Mouse (Mus musculus) hindbrain, embryonic 15.5 days (tissue): ENCODE results near the gene Lrr1. TPM values are rescaled to one million over a fixed set of nuclear protein-coding genes. Genes with fewer than 3 reads are reported as not detected.

ENCODE experiments used
- ATAC-seq: fragments of 200-750 bp; cut with Nextera tagmentation; 2 replicates; pipeline ENCODE4 v1.8.0; 2017; ENCODE audit warnings: low read depth, moderate number of reproducible peaks, moderate TSS enrichment; ENCODE audit not compliant: low FRiP score
- H3K27ac ChIP-seq: fragments of 300-500 bp; sonication (generic); replicated peaks from 2 replicates; pipeline ENCODE4 v1.5.1; 2015; ENCODE audit warnings: mild to moderate bottlenecking, inconsistent platforms
- H3K27me3 ChIP-seq: fragments of 300-500 bp; sonication (generic); 2 replicates; pipeline ENCODE4 v1.6.1; 2015; ENCODE audit warnings: control low read depth, inconsistent platforms
- H3K36me3 ChIP-seq: fragments of 300-500 bp; sonication (generic); 2 replicates; pipeline ENCODE4 v1.6.1; 2015; ENCODE audit warnings: control low read depth, inconsistent platforms
- H3K4me1 ChIP-seq: fragments of 300-500 bp; sonication (generic); replicated peaks from 2 replicates; pipeline ENCODE4 v1.6.1; 2015; ENCODE audit warnings: control low read depth, inconsistent platforms
- H3K4me2 ChIP-seq: fragments of 300-500 bp; sonication (generic); 2 replicates; pipeline ENCODE4 v1.6.1; 2015; ENCODE audit warnings: moderate library complexity, mild to moderate bottlenecking, inconsistent platforms
- H3K4me3 ChIP-seq: fragments of 300-500 bp; sonication (generic); 2 replicates; pipeline ENCODE4 v1.5.1; 2015; ENCODE audit warnings: mild to moderate bottlenecking, inconsistent platforms
- H3K9ac ChIP-seq: fragments of 300-500 bp; sonication (generic); 2 replicates; pipeline ENCODE4 v1.6.1; 2015; ENCODE audit warnings: inconsistent platforms
- H3K9me3 ChIP-seq: fragments of 300-500 bp; sonication (generic); 2 replicates; pipeline ENCODE4 v1.6.1; 2016; ENCODE audit warnings: control low read depth, inconsistent platforms
- WGBS: fragments of 180-500 bp; shearing (Covaris S2); methylation state at CpG from one replicate; pipeline ENCODE4 v1.1.7; 2015; 5-methylcytosine and 5-hydroxymethylcytosine counted together
- polyA plus RNA-seq: library from polyadenylated mRNA; unstranded; fragments of >200 nt; fragmentation: Nextera tagmentation; extraction: Ambion mirVana; gene quantifications from 2 replicates; pipeline ENCODE4 v1.2.1, GENCODE M21; 2015

The Lrr1 gene
- polyA plus RNA-seq, 1 experiment from 2014 or later, result 5.1 TPM

DNA sequence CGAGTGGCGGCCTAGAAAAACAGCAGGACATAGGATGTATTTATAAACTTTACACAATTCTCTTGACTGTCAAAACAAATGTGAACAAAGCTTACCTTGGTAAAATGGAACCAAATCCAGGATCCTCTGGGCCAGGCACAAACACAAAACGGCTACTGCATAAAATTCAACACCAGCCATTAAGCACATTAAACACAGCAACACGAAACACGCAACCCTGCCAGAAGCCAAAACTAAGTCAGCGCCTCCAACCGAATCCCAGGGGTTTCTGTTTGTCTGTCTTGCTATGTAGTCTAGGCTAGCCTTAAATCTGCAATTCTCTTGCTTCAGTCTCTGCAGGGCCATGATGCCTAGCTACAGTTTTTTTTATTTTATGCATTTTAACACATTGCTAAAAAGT, 39.3 kb downstream of the Lrr1 start:
- ATAC-seq, result no peak
- Histone ChIP-seq H3K27me3 (no peaks in the 10 kb centered on the region), H3K36me3 (no peaks in the 10 kb centered on the region), H3K4me2 (no peak overlapping the region), H3K27ac (no peak overlapping the region), H3K9ac (no peak overlapping the region), H3K9me3 (no peaks in the 10 kb centered on the region), H3K4me1 (no peaks in the 10 kb centered on the region), H3K4me3 (no peak overlapping the region)
- 93% methylated on average over 7 of the region's 7 CpGs for WGBS

DNA sequence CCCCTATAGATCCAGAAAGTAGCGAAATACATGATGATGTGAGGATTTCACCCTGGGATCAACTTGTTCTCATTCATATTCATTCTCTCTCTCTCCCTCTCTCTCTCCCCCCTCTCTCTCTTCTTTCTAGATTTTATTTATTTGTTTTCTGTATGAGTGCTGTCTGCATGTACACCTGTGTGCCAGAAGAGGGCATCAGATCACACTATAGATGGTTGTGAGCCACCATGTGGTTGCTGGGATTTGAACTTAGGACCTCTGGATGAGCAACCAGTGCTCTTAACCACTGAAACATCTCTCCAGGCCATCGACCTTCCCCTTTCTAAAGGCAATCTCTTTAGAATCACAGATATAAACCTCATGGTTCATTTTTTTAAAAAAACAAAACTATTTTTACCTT, 39.9 kb downstream of the Lrr1 start:
- Histone ChIP-seq H3K27me3 (no peaks in the 10 kb centered on the region), H3K4me1 (no peaks in the 10 kb centered on the region), H3K36me3 (no peaks in the 10 kb centered on the region), H3K4me3 (no peak overlapping the region), H3K4me2 (no peak overlapping the region), H3K27ac (no peak overlapping the region), H3K9me3 (no peaks in the 10 kb centered on the region), H3K9ac (no peak overlapping the region)
- no peak for ATAC-seq
- WGBS, result 91% methylated on average over 2 of the region's 2 CpGs

GRCm38 (mm10) chr12:69210056-69210979, 41.7 kb downstream of the Lrr1 start:
- Histone ChIP-seq H3K27ac (no peak overlapping the region), H3K4me1 (no peaks in the 10 kb centered on the region), H3K4me3 (no peak overlapping the region), H3K27me3 (no peaks in the 10 kb centered on the region), H3K36me3 (no peaks in the 10 kb centered on the region), H3K9ac (no peak overlapping the region), H3K9me3 (no peaks in the 10 kb centered on the region), H3K4me2 (no peak overlapping the region)
- no peak for ATAC-seq
- 91% methylated on average over 18 of the region's 18 CpGs for WGBS

GRCm38 (mm10) chr12:69211057-69211456, 42.4 kb downstream of the Lrr1 start:
- H3K9ac ChIP-seq, result no peak overlapping the region
- no peak overlapping the region for H3K4me3 ChIP-seq
- no peaks in the 10 kb centered on the region for H3K9me3 ChIP-seq
- H3K27ac ChIP-seq, result no peak overlapping the region
- no peaks in the 10 kb centered on the region for H3K4me1 ChIP-seq
- no peak overlapping the region for H3K4me2 ChIP-seq
- 86% methylated on average over 5 of the region's 5 CpGs for whole genome bisulfite sequencing
- H3K36me3 ChIP-seq, result no peaks in the 10 kb centered on the region
- H3K27me3 ChIP-seq, result no peaks in the 10 kb centered on the region
- ATAC-seq, result no peak

DNA sequence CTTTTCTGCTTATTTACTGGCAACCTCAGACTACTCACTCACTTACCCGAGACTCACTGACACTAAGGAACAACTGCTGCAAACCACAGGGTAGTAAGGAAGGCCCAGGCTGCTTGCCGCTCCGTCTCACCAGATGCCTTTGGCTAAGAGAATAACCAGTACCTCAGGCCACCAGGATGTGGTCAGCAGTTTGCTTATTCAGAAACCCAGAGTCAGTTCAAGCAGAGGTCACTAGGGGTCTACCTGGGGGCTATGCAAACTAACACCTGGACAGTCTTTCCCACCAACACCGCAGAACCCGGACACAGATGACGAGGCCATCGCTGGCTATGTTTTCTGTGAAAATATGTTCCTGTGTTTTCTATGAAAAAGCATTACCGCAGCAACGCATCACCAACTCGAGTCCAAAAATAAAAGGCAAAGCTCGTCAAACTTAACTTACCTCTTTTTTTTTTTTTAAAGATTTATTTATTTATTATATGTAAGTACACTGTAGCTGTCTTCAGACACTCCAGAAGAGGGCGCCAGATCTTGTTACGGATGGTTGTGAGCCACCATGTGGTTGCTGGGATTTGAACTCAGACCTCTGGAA, 44.7 kb downstream of the Lrr1 start:
- H3K4me1 ChIP-seq, result no peaks in the 10 kb centered on the region
- H3K4me2 ChIP-seq, result no peak overlapping the region
- no peaks in the 10 kb centered on the region for H3K36me3 ChIP-seq
- H3K4me3 ChIP-seq, result no peak overlapping the region
- WGBS, result 95% methylated on average over 13 of the region's 13 CpGs
- H3K9ac ChIP-seq, result no peak overlapping the region
- no peaks in the 10 kb centered on the region for H3K27me3 ChIP-seq
- no peak for ATAC-seq
- no peak overlapping the region for H3K27ac ChIP-seq
- H3K9me3 ChIP-seq, result no peaks in the 10 kb centered on the region

DNA sequence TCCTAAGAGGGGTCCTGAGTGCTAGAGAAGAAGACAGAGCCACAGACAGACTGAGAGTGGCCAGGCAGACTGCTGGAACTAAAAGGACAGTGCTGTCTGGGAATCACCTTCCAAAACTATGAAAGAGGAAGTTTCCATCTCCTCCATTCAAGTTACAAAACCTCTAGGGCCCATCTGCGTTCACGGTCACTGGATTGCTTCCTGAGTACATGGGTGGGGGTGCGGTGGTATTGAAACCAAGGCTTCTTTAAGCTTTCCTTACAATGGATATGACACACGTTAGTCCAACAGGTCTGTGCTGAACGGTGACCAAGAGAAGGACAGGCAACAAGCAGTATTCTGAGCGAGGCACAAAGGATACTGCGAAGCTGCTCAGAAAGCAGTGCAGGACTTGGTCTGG, 45.8 kb downstream of the Lrr1 start:
- H3K4me3 ChIP-seq, result no peak overlapping the region
- H3K9ac ChIP-seq, result no peak overlapping the region
- ATAC-seq, result no peak
- no peaks in the 10 kb centered on the region for H3K4me1 ChIP-seq
- H3K36me3 ChIP-seq, result no peaks in the 10 kb centered on the region
- 95% methylated on average over 7 of the region's 7 CpGs for WGBS
- H3K4me2 ChIP-seq, result no peak overlapping the region
- no peaks in the 10 kb centered on the region for H3K27me3 ChIP-seq
- no peaks in the 10 kb centered on the region for H3K9me3 ChIP-seq
- H3K27ac ChIP-seq, result no peak overlapping the region

DNA sequence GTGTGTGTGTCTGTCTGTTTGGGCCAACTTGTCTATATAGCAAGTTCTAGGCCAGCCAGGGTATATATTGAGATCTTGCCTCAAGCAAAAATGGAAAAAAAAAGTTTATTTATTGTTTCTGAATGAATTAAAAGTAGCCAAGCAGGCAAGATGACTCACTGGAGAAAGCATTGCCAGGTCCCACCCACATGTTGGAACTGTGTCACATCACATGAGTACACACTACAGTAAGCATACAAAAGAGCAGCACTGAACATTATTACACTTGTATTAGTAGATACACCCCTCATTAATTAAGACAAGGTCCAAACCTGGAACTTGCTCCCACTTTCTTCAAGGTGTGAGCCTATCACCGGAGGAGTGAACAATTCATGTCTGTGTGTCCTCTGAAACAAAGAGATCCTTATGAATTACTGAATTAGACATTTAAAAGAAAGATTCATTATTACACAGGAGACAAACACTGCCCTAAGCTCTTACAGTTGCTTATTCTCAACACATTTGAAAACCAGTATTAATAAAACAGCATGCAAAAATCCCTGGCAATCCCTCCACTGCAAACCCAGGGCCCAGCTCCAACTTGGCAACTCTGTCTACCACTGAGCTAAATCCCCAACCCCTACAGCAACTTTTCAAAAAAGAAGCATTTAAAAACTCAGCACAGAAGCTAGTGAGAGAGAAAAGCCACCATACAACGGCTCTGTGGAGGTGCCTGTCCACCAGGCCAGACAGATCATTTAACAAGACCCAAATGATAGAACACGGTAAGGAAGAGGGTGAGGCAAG, 46.6 kb downstream of the Lrr1 start:
- no peaks in the 10 kb centered on the region for H3K27me3 ChIP-seq
- no peak for ATAC-seq
- H3K4me3 ChIP-seq, result no peak overlapping the region
- no peaks in the 10 kb centered on the region for H3K36me3 ChIP-seq
- no peak overlapping the region for H3K9ac ChIP-seq
- H3K4me1 ChIP-seq, result no peaks in the 10 kb centered on the region
- no peaks in the 10 kb centered on the region for H3K9me3 ChIP-seq
- no peak overlapping the region for H3K4me2 ChIP-seq
- no peak overlapping the region for H3K27ac ChIP-seq
- 88% methylated on average over 3 of the region's 3 CpGs for WGBS

GRCm38 (mm10) chr12:69216587-69216986, 48.0 kb downstream of the Lrr1 start:
- H3K9ac ChIP-seq, result no peak overlapping the region
- H3K36me3 ChIP-seq, result no peaks in the 10 kb centered on the region
- no peak overlapping the region for H3K4me3 ChIP-seq
- ATAC-seq, result no peak
- H3K27me3 ChIP-seq, result no peaks in the 10 kb centered on the region
- H3K9me3 ChIP-seq, result no peaks in the 10 kb centered on the region
- no peaks in the 10 kb centered on the region for H3K4me1 ChIP-seq
- WGBS, result 93% methylated on average over 7 of the region's 7 CpGs
- H3K4me2 ChIP-seq, result no peak overlapping the region
- H3K27ac ChIP-seq, result no peak overlapping the region

GRCm38 (mm10) chr12:69220613-69221277, 52.1 kb downstream of the Lrr1 start:
- Histone ChIP-seq H3K4me1 (no peaks in the 10 kb centered on the region), H3K27ac (no peak overlapping the region), H3K36me3 (no peaks in the 10 kb centered on the region), H3K4me3 (no peak overlapping the region), H3K9me3 (no peaks in the 10 kb centered on the region), H3K4me2 (no peak overlapping the region), H3K9ac (no peak overlapping the region), H3K27me3 (no peaks in the 10 kb centered on the region)
- WGBS, result 91% methylated on average over 19 of the region's 19 CpGs
- ATAC-seq, result no peak

DNA sequence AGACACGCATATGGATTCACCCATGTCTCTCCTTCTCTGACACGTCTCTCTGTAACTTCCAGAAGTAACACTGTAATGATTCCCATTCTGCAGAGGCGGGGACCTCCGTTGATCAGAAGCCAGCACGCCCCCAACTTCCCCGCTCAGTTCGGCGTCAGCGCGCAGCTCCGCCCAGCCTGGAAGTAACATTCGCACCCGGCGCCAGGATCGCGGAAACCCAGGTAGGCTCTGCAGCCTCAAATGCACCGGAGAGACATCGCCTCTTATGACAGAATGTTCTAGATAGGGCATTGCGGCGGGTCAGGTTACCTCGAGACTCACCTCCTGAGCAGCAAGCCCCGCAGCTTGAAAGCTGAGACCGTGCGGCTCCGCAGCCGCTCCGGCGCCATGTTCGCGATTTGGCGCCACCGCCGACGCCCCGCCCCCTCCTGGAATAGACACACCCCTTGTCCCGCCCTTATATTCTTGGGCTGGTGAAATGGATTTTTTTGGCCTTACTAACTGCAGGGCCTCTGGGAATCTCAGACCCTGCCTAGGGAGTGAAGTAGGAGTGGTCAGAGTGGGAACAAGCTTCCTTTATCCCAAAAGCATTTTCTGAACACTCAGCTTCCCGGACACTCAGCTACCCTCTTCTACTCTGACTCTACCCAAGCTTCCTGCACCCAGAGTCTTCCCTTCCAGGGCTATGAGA, 59.3 kb downstream of the Lrr1 start, which contains the start of gene Pole2:
Gene Pole2 (minus strand): TSS at position 420 of the 691 bp plus-strand sequence.
- H3K4me2 ChIP-seq, result peak within 1 kb of the TSS; percentile 59
- WGBS, result under 1% methylated on average over 37 of the region's 37 CpGs
- peak within 1 kb of the TSS; percentile 57 for H3K9ac ChIP-seq

More for the DNA sequence above, 59.3 kb downstream of the Lrr1 start, which contains the start of gene Pole2:
- H3K27ac ChIP-seq, result peak within 1 kb of the TSS; percentile 76
- H3K36me3 ChIP-seq, result no peaks in the 10 kb centered on the region
- ATAC-seq, result peak; percentile 95
- H3K4me3 ChIP-seq, result peak within 1 kb of the TSS; percentile 87
- H3K9me3 ChIP-seq, result no peaks in the 10 kb centered on the region
- peaks cover 9% of the 10 kb centered on the region; the same call in 1 of the 2 replicates for H3K4me1 ChIP-seq
- no peaks in the 10 kb centered on the region for H3K27me3 ChIP-seq
